9 mouse cellular contexts compared by ENCODE assay signal in genomic region chr11:72142889-72143288, GRCm38 (mm10). TPM values are rescaled to one million over a fixed set of nuclear protein-coding genes. Genes with fewer than 3 reads are reported as not detected.
DNase-seq lines count a peak whose midpoint lies in the region; ATAC-seq lines count a peak whose summit lies in the region.
"Had no signal": no experiment of that assay in that cellular context is flagged by ENCODE, and none has a peak within 500 bp of the region (broad histone marks: within the 10 kb centered on the region; RNA-seq: fewer than 3 reads in every experiment).

No protein-coding gene starts in this region.

- peak; percentile 33 for DNase-seq in ovary, adult 18-20 months (ENCODE audit: low spot score)
- DNase-seq in ovary, postnatal 14 days (ENCODE audit: low spot score), result no peak
- peak; percentile 42 for DNase-seq in adipocyte (ENCODE audit: low spot score)
- DNase-seq in kidney, postnatal 25 days, result peak; percentile 54 to 77
- no peak for DNase-seq in heart, adult 9 months (ENCODE audit: low spot score in 2 of 2)
- no peak for DNase-seq in B cell, adult 2 months

- no peaks in the 10 kb centered on the region for H3K9me3 ChIP-seq in neural tube, embryonic 14.5 days (ENCODE audit: control insufficient read depth, low read length)
- H3K9me3 ChIP-seq: midbrain, embryonic 12.5 days had no signal

- H3K4me3 ChIP-seq in neural tube, embryonic 14.5 days (ENCODE audit: low read depth, low read length), result no peak overlapping the region
- H3K4me3 ChIP-seq: midbrain, embryonic 12.5 days had no signal

- WGBS in neural tube, embryonic 14.5 days, result 39% methylated on average over 10 of the region's 10 CpGs

- H3K27ac ChIP-seq in neural tube, embryonic 14.5 days (ENCODE audit: low read depth, low read length), result no peak overlapping the region
- H3K27ac ChIP-seq: midbrain, embryonic 12.5 days had no signal

- 0 out of 2 replicates have a peak, but pooled peaks cover 1% of the 10 kb centered on the region for H3K27me3 ChIP-seq in neural tube, embryonic 14.5 days (ENCODE audit: control insufficient read depth, insufficient read depth, low read length)

- ATAC-seq in neural tube, embryonic 14.5 days (ENCODE audit: low read depth), result peak; percentile 28; the same call in 1 of the 2 replicates
- no peak for ATAC-seq in inflammation-experienced regulatory T-cells, adult 6 months

- no peaks in the 10 kb centered on the region for H3K36me3 ChIP-seq in neural tube, embryonic 14.5 days (ENCODE audit: control insufficient read depth, insufficient read depth, low read length)
- H3K36me3 ChIP-seq: midbrain, embryonic 12.5 days had no signal

- H3K4me2 ChIP-seq in neural tube, embryonic 14.5 days (ENCODE audit: low read depth, low read length), result no peak overlapping the region
- H3K4me2 ChIP-seq: midbrain, embryonic 12.5 days had no signal

- 0 out of 2 replicates have a peak, but pooled peaks cover 9% of the 10 kb centered on the region for H3K4me1 ChIP-seq in neural tube, embryonic 14.5 days (ENCODE audit: control insufficient read depth, insufficient read depth, low read length)

- no peak overlapping the region for H3K9ac ChIP-seq in neural tube, embryonic 14.5 days (replicated peaks; ENCODE audit: low read depth, low read length)
- H3K9ac ChIP-seq: midbrain, embryonic 12.5 days had no signal

RNA-seq across cellular contexts. Expression of gene Pitpnm3, which starts 7.3 kb away (rescaled TPM):
- polyA plus RNA-seq in neural tube, embryonic 14.5 days (2014; fragmentation: Nextera tagmentation; extraction: Ambion mirVana), result 4.4 and 6.4 TPM in 2 replicates
- not detected for polyA plus RNA-seq in inflammation-experienced regulatory T-cells, adult 6 months (2017; shearing (Covaris generic))

Comparison
In these comparisons a context has a peak if more than half of its experiments do, and no peak if none do; other contexts are left out.
1. DNase-seq: peak in ovary, adult 18-20 months (single experiment), adipocyte (single experiment) and kidney, postnatal 25 days (2 of 2); none in ovary, postnatal 14 days (single experiment), heart, adult 9 months (0 of 2) and B cell, adult 2 months (0 of 2).